Mouse (Mus musculus) embryonic facial prominence, embryonic 10.5 days (tissue): Measurements from ENCODE around the gene Cfi. TPM values are rescaled to one million over a fixed set of nuclear protein-coding genes. Genes with fewer than 3 reads are reported as not detected.

Source experiments
- DNase-seq: peaks from one replicate; pipeline ENCODE4 v3.0.0-alpha.2; 2017; ENCODE audit warnings: low spot score
- H3K27ac ChIP-seq: fragments of 300-500 bp; sonication (generic); replicated peaks from 2 replicates; pipeline ENCODE4 v1.5.1; 2016; ENCODE audit warnings: mild to moderate bottlenecking
- H3K27me3 ChIP-seq: fragments of 300-500 bp; sonication (generic); replicated peaks from 2 replicates; pipeline ENCODE4 v1.6.1; 2016; ENCODE audit warnings: low read depth, mild to moderate bottlenecking; ENCODE audit not compliant: poor library complexity, severe bottlenecking
- H3K36me3 ChIP-seq: fragments of 300-500 bp; sonication (generic); replicated peaks from 2 replicates; pipeline ENCODE4 v1.6.1; 2016; ENCODE audit warnings: mild to moderate bottlenecking, moderate library complexity
- H3K4me1 ChIP-seq: fragments of 300-500 bp; sonication (generic); 2 replicates; pipeline ENCODE4 v1.6.1; 2016
- H3K4me3 ChIP-seq: fragments of 300-500 bp; sonication (generic); 2 replicates; pipeline ENCODE4 v1.5.1; 2016; ENCODE audit warnings: mild to moderate bottlenecking, moderate library complexity
- H3K9me3 ChIP-seq: fragments of 300-500 bp; sonication (generic); 2 replicates; pipeline ENCODE4 v1.6.1; 2016; ENCODE audit warnings: mild to moderate bottlenecking
- WGBS: fragments of 180-500 bp; shearing (Covaris S2); methylation state at CpG from one replicate; pipeline ENCODE4 v1.1.7; 2016; 5-methylcytosine and 5-hydroxymethylcytosine counted together
- polyA plus RNA-seq: library from polyadenylated mRNA; unstranded; fragments of >200 nt; fragmentation: Nextera tagmentation; extraction: Ambion mirVana; gene quantifications from 2 replicates; pipeline ENCODE4 v1.2.1, GENCODE M21; 2016

Cfi gene
- polyA plus RNA-seq, 1 experiment from 2014 or later = 0.59 TPM

DNA sequence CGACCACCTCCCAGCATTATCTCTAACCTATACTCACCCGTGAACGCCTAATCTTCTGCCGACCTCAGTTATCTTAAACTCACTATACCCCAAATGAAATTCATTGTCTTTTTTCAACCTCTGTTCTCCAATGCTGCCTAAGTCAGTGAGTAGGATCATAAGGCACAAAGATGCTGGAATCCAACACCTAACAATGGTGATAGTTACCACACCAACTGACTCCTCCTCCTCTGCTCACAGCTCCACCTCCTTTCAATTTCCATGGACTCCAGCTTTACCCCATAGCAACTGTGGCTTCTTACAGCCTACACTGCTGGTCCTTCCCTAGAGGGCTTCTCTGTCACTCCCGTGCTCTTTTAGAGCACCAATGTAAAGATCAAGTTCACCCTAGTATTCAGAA is 8.0 kb upstream of the Cfi start:
- Histone ChIP-seq H3K36me3 (peaks cover 68% of the 10 kb centered on the region), H3K4me1 (peaks cover 12% of the 10 kb centered on the region), H3K4me3 (no peak overlapping the region), H3K27ac (no peak overlapping the region), H3K27me3 (no peaks in the 10 kb centered on the region), H3K9me3 (no peaks in the 10 kb centered on the region)
- no peak for DNase-seq
- 94% methylated on average over 5 of the region's 5 CpGs for WGBS

DNA sequence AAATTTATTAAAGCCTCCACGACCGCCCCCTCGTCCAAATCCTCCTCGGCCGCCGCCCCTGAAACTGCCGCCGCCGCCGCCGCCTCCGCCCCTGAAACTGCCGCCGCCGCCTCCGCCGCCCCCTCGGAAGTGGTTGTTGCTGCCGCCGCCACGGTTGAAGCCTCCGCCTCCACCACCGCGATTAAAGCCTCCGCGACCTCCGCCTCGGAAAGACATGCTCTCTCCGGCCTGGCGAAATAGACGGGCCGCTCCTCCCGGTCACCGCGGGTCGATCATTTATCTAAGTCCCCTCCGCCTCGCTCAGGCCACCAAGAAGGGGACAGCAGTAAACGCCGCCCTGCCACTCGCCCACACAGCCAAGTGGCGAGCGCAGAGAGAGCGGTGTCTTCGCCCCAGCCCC is 5.1 kb upstream of the Cfi start:
- H3K36me3 ChIP-seq = peaks cover 39% of the 10 kb centered on the region
- H3K27ac ChIP-seq = peak overlapping the region; percentile 96
- peak overlapping the region; percentile 91 for H3K4me3 ChIP-seq
- WGBS = under 1% methylated on average over 45 of the region's 45 CpGs
- H3K9me3 ChIP-seq = no peaks in the 10 kb centered on the region
- no peak for DNase-seq
- peaks cover 12% of the 10 kb centered on the region for H3K4me1 ChIP-seq
- no peaks in the 10 kb centered on the region for H3K27me3 ChIP-seq

DNA sequence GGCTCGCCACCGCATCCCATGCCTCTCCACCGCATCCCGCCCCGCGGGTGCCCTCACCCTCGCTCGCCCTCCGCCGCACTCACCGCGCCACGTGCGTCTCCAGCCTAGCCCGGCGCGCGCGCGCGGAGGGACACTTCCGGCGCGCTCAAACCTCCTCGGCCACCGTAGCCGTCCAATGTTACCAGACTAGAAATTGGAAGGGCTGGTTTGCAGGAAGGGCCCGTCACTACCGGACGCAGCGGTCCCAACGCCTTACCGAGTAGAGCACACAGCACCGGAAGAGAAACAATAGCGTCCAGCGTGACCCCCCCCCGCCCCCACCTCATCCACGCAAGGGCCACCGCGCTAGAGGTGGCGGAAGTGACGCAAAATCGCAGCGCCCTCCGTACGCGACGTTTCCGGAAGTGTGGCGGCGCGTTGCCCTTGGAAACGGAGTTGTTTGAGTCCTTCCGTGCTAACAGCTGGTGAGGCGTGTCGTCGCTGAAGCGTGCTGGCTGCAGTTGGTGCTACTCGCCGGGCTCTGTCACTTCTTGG is 4.6 kb upstream of the Cfi start, which contains the start of gene Gar1:
Gene Gar1 (minus strand): TSS at position 362 of the 534 bp plus-strand sequence.
- peak; percentile 95 for DNase-seq
- Histone ChIP-seq H3K4me3 (peak within 1 kb of the TSS; percentile 91), H3K27ac (peak within 1 kb of the TSS; percentile 96), H3K36me3 (peaks cover 34% of the 10 kb centered on the region), H3K27me3 (no peaks in the 10 kb centered on the region), H3K9me3 (no peaks in the 10 kb centered on the region), H3K4me1 (peaks cover 15% of the 10 kb centered on the region)
- WGBS = under 1% methylated on average over 60 of the region's 60 CpGs

DNA sequence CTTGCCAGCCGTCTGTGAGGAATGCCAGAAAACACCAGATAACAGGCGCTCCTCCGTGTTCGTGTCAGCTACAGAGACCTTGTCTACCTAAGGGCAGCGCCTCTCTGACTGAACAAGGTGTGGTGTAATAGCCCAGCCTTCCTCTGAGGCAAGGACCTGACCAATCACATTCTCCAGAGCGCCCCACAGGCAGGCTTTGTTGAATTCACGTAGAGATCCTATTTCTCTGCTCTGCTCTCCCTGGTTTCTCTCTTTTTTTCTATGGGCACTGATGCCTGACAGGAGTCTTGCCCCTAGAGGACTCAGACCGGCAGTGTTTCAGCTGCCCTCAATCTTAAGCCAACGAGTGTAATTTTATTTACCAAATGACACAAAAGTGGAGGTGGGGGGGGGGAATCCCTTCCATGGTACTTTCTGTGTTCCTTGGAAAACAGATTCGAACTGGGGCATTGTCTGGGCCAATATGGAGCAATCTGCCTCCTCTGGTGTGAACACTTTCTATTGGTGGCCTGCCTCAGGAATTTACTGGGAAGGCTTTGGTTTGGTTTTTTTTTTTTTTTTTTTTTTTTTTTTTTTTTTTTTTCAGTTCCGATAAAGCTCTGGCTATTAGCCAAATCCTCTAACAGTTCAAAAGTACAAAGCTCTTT is 490 bp downstream of the Cfi start:
- DNase-seq = peak; percentile 54
- H3K36me3 ChIP-seq = no peaks in the 10 kb centered on the region
- H3K9me3 ChIP-seq = no peaks in the 10 kb centered on the region
- no peaks in the 10 kb centered on the region for H3K27me3 ChIP-seq
- no peak overlapping the region for H3K27ac ChIP-seq
- WGBS = 18% methylated on average over 11 of the region's 11 CpGs
- H3K4me1 ChIP-seq = 0 out of 2 replicates have a peak, but pooled peaks cover 5% of the 10 kb centered on the region
- no peak overlapping the region; the same call in 1 of the 2 replicates for H3K4me3 ChIP-seq

DNA sequence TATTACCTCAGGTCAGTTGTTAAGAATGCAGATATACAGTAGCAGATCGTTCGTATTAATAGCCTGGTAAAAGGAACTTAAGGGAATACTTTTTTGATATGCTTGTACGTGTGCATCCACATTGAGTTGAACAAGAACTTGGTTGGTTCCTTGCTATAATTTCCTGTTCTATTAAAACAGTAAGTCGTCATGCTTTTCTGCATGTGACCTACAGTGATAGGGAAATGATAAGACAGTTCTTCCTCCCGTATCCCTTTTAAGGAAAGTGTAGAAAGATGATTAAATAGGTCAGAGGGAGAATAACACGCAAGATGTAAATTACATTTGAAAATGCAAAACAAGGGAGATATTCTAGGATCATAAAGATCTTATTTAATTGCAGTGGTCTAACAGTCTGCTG is 1.3 kb downstream of the Cfi start:
- no peaks in the 10 kb centered on the region for H3K36me3 ChIP-seq
- H3K27me3 ChIP-seq = no peaks in the 10 kb centered on the region
- 92% methylated on average over 6 of the region's 6 CpGs for WGBS
- DNase-seq = no peak
- no peaks in the 10 kb centered on the region for H3K9me3 ChIP-seq
- H3K27ac ChIP-seq = no peak overlapping the region
- H3K4me3 ChIP-seq = no peak overlapping the region
- 0 out of 2 replicates have a peak, but pooled peaks cover 5% of the 10 kb centered on the region for H3K4me1 ChIP-seq

DNA sequence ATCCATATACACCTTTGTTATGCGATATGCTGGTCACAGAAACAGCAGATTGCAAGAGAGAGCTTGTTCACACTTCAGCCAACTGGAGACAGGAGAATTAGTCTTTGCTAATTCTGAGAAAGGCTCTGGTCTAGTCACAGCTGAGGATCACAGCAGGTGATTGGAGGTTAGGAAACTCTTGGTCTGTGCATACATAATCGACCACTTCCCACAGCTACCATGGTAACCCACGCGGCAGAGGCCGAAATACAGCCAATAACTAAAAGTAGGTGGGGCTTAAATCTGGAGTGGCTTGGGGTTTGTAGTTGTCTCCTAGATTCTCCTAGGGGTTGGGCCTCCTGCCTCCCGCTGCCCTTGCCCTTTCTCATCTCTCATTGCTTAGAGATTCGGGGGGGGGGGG is 2.3 kb downstream of the Cfi start:
- H3K9me3 ChIP-seq = no peaks in the 10 kb centered on the region
- no peak for DNase-seq
- 52% methylated on average over 7 of the region's 7 CpGs for WGBS
- H3K27ac ChIP-seq = no peak overlapping the region
- H3K27me3 ChIP-seq = no peaks in the 10 kb centered on the region
- H3K4me3 ChIP-seq = no peak overlapping the region
- no peaks in the 10 kb centered on the region for H3K36me3 ChIP-seq
- 0 out of 2 replicates have a peak, but pooled peaks cover 5% of the 10 kb centered on the region for H3K4me1 ChIP-seq

DNA sequence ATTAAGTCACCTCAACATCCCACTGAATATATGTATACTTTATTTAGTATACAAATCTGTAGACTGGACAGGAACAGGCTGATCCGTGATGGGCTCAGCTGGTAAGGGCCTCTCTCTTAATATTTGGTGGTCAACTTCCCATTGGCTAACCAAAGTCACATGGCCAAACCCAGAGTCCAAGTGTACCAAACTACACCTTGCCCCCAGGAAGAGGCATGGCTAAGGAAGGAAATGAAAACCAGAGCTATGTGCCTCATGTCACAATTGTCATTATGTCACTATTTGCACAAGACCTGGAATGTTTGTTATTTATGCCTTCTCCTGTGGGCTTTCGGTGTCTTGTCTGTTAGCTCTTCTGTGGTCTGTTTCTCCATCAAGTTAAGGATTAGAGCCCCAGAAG is 10.2 kb downstream of the Cfi start:
- H3K4me1 ChIP-seq = no peaks in the 10 kb centered on the region
- no peak for DNase-seq
- WGBS = 83% methylated on average over 2 of the region's 2 CpGs

DNA sequence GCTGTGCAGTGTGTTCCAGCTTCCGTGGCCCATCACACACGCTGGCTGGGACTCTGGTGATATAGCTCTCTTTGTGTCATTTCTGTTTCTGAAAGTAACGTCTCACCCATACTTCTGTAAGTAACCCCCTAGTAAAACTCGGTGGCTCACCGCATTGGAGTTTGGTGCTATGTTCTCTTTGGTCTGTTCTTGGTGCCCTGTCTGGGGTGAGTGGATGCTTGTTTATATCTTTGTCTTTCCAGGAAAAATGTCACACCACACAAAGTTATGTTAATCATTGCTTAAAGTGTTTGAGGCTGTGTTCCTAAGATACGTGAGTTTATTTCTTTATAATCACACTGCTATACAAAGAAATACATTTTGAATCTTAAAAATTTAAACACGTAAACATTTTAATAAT is 11.2 kb downstream of the Cfi start:
- WGBS = 88% methylated on average over 7 of the region's 7 CpGs
- H3K27ac ChIP-seq = no peak overlapping the region
- no peaks in the 10 kb centered on the region for H3K36me3 ChIP-seq

More for the DNA sequence above, 10.2 kb downstream of the Cfi start:
- Histone ChIP-seq H3K36me3 (no peaks in the 10 kb centered on the region), H3K9me3 (no peaks in the 10 kb centered on the region), H3K4me3 (no peak overlapping the region), H3K27me3 (no peaks in the 10 kb centered on the region), H3K27ac (no peak overlapping the region)

DNA sequence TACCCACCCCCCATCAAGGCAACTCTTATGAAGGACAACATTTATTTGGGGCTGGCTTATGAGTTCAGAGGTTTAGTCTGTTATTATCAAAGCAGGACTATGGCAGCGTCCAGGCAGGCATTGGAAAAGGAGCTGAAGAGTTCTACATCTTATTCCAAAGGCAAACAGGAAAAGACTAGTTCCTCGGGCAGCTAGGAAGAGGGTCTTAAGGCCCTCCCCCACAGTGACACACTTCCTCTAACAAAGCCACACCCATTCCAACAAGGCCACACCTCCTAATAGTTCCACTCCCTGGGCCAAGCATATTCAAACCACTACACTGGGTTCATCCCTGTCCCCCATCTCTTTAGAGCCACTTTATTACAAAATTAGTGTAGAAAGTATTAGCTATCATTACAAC is 26.9 kb downstream of the Cfi start:
- Histone ChIP-seq H3K9me3 (peaks cover 5% of the 10 kb centered on the region), H3K4me1 (no peaks in the 10 kb centered on the region), H3K27ac (no peak overlapping the region), H3K27me3 (no peaks in the 10 kb centered on the region), H3K4me3 (no peak overlapping the region), H3K36me3 (no peaks in the 10 kb centered on the region)
- 68% methylated on average over 2 of the region's 2 CpGs for WGBS
- DNase-seq = no peak

More for the DNA sequence above, 11.2 kb downstream of the Cfi start:
- Histone ChIP-seq H3K9me3 (no peaks in the 10 kb centered on the region), H3K4me3 (no peak overlapping the region), H3K27me3 (no peaks in the 10 kb centered on the region), H3K4me1 (no peaks in the 10 kb centered on the region)
- DNase-seq = no peak

DNA sequence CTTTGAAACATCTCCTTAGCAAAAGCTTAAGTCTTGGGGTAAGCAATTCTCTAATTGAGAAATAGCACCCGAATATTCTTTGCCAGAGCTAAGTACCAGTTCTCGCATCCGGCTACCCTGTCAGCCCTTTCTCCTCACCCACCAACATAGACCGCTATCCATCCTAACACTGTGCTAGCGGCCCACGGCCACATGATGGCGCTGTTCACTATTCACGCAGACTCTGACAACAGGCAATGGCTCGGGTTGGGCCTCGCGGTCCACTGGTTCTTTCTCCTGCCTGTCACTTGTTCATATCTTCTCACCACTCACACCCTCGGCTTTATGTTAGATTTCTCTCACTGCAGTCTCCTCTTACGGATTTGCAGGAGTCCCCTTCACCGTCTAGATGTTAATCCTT is 28.0 kb downstream of the Cfi start:
- no peaks in the 10 kb centered on the region for H3K36me3 ChIP-seq
- no peaks in the 10 kb centered on the region for H3K4me1 ChIP-seq
- H3K27me3 ChIP-seq = no peaks in the 10 kb centered on the region
- WGBS = 53% methylated on average over 14 of the region's 14 CpGs
- H3K27ac ChIP-seq = no peak overlapping the region
- no peaks in the 10 kb centered on the region for H3K9me3 ChIP-seq
- peak; percentile 43 for DNase-seq
- no peak overlapping the region for H3K4me3 ChIP-seq

DNA sequence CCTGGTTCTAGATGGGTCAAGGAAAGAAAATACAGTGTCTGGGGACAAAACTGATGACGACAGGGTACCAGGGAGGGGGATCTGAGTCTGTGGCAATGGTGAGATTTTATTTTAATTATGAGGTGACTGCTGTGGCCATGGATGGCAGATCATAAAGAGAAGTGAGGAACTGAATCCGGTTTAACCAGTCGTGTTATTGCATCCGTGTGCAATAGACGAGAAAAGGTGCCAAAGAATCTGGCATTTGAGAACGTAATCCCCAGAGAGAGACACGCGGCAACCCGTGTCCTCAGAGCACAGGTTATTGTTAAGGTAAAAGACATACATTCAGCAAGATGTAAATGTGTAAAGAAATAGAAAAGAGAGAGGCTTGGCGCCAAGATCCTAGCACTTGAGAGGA is 41.6 kb downstream of the Cfi start:
- Histone ChIP-seq H3K4me3 (no peak overlapping the region), H3K9me3 (no peaks in the 10 kb centered on the region), H3K4me1 (peaks cover 21% of the 10 kb centered on the region), H3K27ac (no peak overlapping the region), H3K36me3 (no peaks in the 10 kb centered on the region), H3K27me3 (peaks cover 8% of the 10 kb centered on the region; the same call in 1 of the 2 replicates)
- DNase-seq = no peak
- 94% methylated on average over 10 of the region's 10 CpGs for WGBS

DNA sequence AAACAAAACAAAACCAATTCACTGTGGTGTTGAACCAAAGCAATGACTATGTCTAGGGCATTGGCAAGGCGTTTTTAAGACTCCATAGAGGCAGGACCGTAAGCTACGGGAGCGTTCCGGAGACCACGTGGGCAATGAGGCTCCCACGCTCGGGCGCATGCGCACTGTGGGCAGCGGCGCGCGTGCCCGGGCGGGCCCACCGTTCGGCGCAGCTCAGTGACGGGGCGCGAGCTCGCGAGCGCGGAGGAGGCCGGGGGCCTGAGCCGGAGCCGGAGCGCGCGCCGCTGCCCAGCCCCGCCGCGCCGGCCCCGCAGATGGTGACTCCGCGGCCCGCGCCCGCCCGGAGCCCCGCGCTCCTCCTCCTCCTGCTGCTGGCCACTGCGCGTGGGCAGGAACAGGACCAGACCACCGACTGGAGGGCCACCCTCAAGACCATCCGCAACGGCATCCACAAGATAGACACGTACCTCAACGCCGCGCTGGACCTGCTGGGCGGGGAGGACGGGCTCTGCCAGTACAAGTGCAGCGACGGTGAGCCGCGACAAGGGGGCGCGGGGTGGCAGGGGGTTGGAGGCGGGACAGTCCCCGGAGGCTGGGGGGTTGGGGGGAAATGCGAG is 42.8 kb downstream of the Cfi start, which contains the start of gene Pla2g12a:
Gene Pla2g12a (plus strand): TSS at position 202 of the 617 bp plus-strand sequence.
- H3K27ac ChIP-seq = peak within 1 kb of the TSS; percentile 89
- peak; percentile 93 for DNase-seq
- peaks cover 8% of the 10 kb centered on the region; the same call in 1 of the 2 replicates for H3K27me3 ChIP-seq
- H3K9me3 ChIP-seq = no peaks in the 10 kb centered on the region
- under 1% methylated on average over 66 of the region's 66 CpGs for WGBS
- no peaks in the 10 kb centered on the region for H3K36me3 ChIP-seq
- H3K4me3 ChIP-seq = peak within 1 kb of the TSS; percentile 69
- peaks cover 21% of the 10 kb centered on the region for H3K4me1 ChIP-seq
